Mouse (Mus musculus): ENCODE measurements around the gene Azin2. TPM values are rescaled to one million over a fixed set of nuclear protein-coding genes. Genes with fewer than 3 reads are reported as not detected.

The Azin2 gene
- total and polyA plus RNA-seq, 3 experiments, result 0.91 to 2.4 (median 1.7) TPM

DNA sequence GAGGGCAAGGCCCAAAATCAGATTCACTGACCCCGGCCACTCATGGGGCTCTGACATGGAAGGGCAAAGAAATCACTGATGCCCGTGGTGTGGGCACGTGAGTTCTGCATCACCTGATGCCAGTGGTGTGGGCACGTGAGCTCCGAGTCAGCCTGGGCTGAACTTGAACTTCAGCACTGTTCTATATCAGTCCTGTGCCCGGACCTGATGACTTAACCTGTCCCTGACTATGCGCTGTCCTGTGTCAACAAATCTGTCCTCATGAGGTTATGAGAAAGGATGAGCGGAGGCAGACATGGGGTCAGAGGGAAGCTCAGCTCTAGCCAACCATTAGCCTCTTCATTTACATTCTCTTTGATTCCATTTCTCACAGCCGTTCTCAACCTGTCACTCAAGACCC is 15.5 kb downstream of the Azin2 start:
- DNase-seq (ENCODE audit: extremely low read depth), result no peak
- dilution Hi-C loops (cut with MboI; ENCODE audit: extremely low pct_ligation_motif_present, extremely low pct_unique_long_range_greater_than_20kb, low sequenced_read_pairs), result no loop called here
- H3K36me3 ChIP-seq (replicated peaks in 1 of 2; ENCODE audit: control insufficient read depth in 1 of 2, insufficient read depth in 1 of 2, low read length in 1 of 2), result no peaks in the 10 kb centered on the region
- in situ Hi-C loops (cut with MboI; ENCODE audit: low pct_ligation_motif_present, low pct_unique_long_range_greater_than_20kb, low sequenced_read_pairs), result loop anchor here (10.0 kb wide), 1 partner anchor 232 kb away; no protein-coding TSS in a partner anchor
- H3K27ac ChIP-seq (ENCODE audit: insufficient read depth, low read depth), result no peak overlapping the region
- no peaks in the 10 kb centered on the region for H3K79me2 ChIP-seq (replicated peaks; ENCODE audit: control insufficient read depth, extremely low read depth, insufficient read depth, poor library complexity, severe bottlenecking)
- no peak overlapping the region for H3K9ac ChIP-seq (ENCODE audit: insufficient read depth, low read depth)
- TF ChIP-seq ELF1 (IDR thresholded peaks at IDR 0.05; ENCODE audit: low read depth, low read length), result no peak
- no peak for TF ChIP-seq GABPA (IDR thresholded peaks at IDR 0.05; ENCODE audit: insufficient replicate concordance, low read depth, low read length)
- no peak for TF ChIP-seq RCOR1 (conservative IDR thresholded peaks at IDR 0.05; ENCODE audit: low read depth, low read length)
- TF ChIP-seq MXI1 (IDR thresholded peaks at IDR 0.05; ENCODE audit: low read depth, low read length), result no peak
- TF ChIP-seq ETS1 (conservative IDR thresholded peaks at IDR 0.05; ENCODE audit: low read depth, low read length), result no peak
- no peak for TF ChIP-seq CTCF (conservative IDR thresholded peaks at IDR 0.05 in 1 of 2, IDR thresholded peaks at IDR 0.05 in 1 of 2; ENCODE audit: low read depth in 2 of 2, low read length in 2 of 2)
- TF ChIP-seq SIN3A (IDR thresholded peaks at IDR 0.05; ENCODE audit: low read length), result no peak
- TF ChIP-seq CHD2 (IDR thresholded peaks at IDR 0.05; ENCODE audit: low read length), result no peak
- TF ChIP-seq NRF1 (IDR thresholded peaks at IDR 0.05; ENCODE audit: low read depth, low read length), result no peak
- TF ChIP-seq BHLHE40 (IDR thresholded peaks at IDR 0.05; ENCODE audit: low read depth, low read length), result no peak
- TF ChIP-seq TBP (conservative IDR thresholded peaks at IDR 0.05; ENCODE audit: low read depth, low read length), result no peak
- peaks cover 6% of the 10 kb centered on the region for H3K27me3 ChIP-seq (replicated peaks)
- H3K9me3 ChIP-seq (replicated peaks; ENCODE audit: low read length), result peaks cover 2% of the 10 kb centered on the region
- H3K4me2 ChIP-seq (ENCODE audit: insufficient read depth, low read depth, poor library complexity, severe bottlenecking), result no peak overlapping the region
- H3K4me3 ChIP-seq (replicated peaks in 1 of 3; ENCODE audit: low read depth in 2 of 3, low read length in 2 of 3, poor library complexity in 1 of 3), result no peak overlapping the region
- H3K4me1 ChIP-seq (ENCODE audit: control insufficient read depth in 1 of 2, insufficient read depth in 2 of 2), result peaks cover 0 to 8% of the 10 kb centered on the region in 2 experiments; a peak in 1 of 4 replicates

DNA sequence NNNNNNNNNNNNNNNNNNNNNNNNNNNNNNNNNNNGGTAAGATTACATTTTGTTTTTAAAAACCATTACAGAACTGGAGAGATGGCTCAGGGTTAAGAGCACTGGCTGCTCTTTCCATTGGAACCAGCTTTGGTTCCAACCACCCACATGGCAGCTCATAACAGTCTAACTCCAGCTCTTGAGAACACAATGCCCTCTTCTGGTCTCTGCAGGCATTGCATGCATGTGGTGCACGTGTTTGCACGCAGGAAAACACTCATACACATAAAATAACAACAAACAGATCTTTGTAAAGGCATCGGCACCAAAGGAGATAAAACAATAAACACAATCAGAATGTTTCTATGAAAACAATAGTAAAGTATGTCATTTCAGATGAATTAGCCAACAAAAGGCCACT is 19.9 kb downstream of the Azin2 start:
- Histone ChIP-seq H3K9ac (ENCODE audit: insufficient read depth, low read depth) (no peak overlapping the region), H3K9me3 (replicated peaks; ENCODE audit: low read length) (peaks cover 8% of the 10 kb centered on the region), H3K4me2 (ENCODE audit: insufficient read depth, low read depth, poor library complexity, severe bottlenecking) (no peak overlapping the region), H3K4me1 (ENCODE audit: control insufficient read depth in 1 of 2, insufficient read depth in 2 of 2) (no peaks in the 10 kb centered on the region), H3K36me3 (replicated peaks in 1 of 2; ENCODE audit: control insufficient read depth in 1 of 2, insufficient read depth in 1 of 2, low read length in 1 of 2) (no peaks in the 10 kb centered on the region), H3K27ac (ENCODE audit: insufficient read depth, low read depth) (no peak overlapping the region), H3K79me2 (replicated peaks; ENCODE audit: control insufficient read depth, extremely low read depth, insufficient read depth, poor library complexity, severe bottlenecking) (no peaks in the 10 kb centered on the region), H3K4me3 (replicated peaks in 1 of 3; ENCODE audit: low read depth in 2 of 3, low read length in 2 of 3, poor library complexity in 1 of 3) (no peak overlapping the region), H3K27me3 (replicated peaks) (peaks cover 2% of the 10 kb centered on the region)
- dilution Hi-C loops (cut with MboI; ENCODE audit: extremely low pct_ligation_motif_present, extremely low pct_unique_long_range_greater_than_20kb, low sequenced_read_pairs) (no loop called here), in situ Hi-C loops (cut with MboI; ENCODE audit: low pct_ligation_motif_present, low pct_unique_long_range_greater_than_20kb, low sequenced_read_pairs) (loop anchor here (10.0 kb wide), 1 partner anchor 228 kb away; no protein-coding TSS in a partner anchor)
- DNase-seq (ENCODE audit: extremely low read depth), result no peak
- no peak for TF ChIP-seq CTCF (conservative IDR thresholded peaks at IDR 0.05 in 1 of 2, IDR thresholded peaks at IDR 0.05 in 1 of 2; ENCODE audit: low read depth in 2 of 2, low read length in 2 of 2)
- TF ChIP-seq EP300 (IDR thresholded peaks at IDR 0.05; ENCODE audit: low read length), result no peak
- TF ChIP-seq KAT2A (IDR thresholded peaks at IDR 0.05; ENCODE audit: insufficient replicate concordance, low read length), result no peak
- TF ChIP-seq TCF12 (IDR thresholded peaks at IDR 0.05; ENCODE audit: low read depth, low read length), result no peak
- TF ChIP-seq MXI1 (IDR thresholded peaks at IDR 0.05; ENCODE audit: low read depth, low read length), result no peak
- TF ChIP-seq MEF2A (IDR thresholded peaks at IDR 0.05; ENCODE audit: borderline replicate concordance, low read depth, low read length), result no peak
- TF ChIP-seq IRF4 (IDR thresholded peaks at IDR 0.05; ENCODE audit: low read depth, low read length), result no peak
- no peak for TF ChIP-seq SIN3A (IDR thresholded peaks at IDR 0.05; ENCODE audit: low read length)
- no peak for TF ChIP-seq ZC3H11A (IDR thresholded peaks at IDR 0.05; ENCODE audit: low read depth, low read length)
- TF ChIP-seq MAX (IDR thresholded peaks at IDR 0.05; ENCODE audit: low read length), result no peak
- TF ChIP-seq RAD21 (IDR thresholded peaks at IDR 0.05; ENCODE audit: low read depth, low read length), result no peak
- no peak for TF ChIP-seq ZNF384 (IDR thresholded peaks at IDR 0.05; ENCODE audit: low read depth, low read length)
- TF ChIP-seq ZMIZ1 (IDR thresholded peaks at IDR 0.05; ENCODE audit: low read depth, low read length), result no peak
- no peak for TF ChIP-seq TBP (conservative IDR thresholded peaks at IDR 0.05; ENCODE audit: low read depth, low read length)
- TF ChIP-seq UBTF (IDR thresholded peaks at IDR 0.05; ENCODE audit: low read depth, low read length), result no peak
- TF ChIP-seq POLR2A (IDR thresholded peaks at IDR 0.05; ENCODE audit: low read depth, low read length), result no peak
- no peak for TF ChIP-seq USF2 (conservative IDR thresholded peaks at IDR 0.05; ENCODE audit: low read depth, low read length)
- no peak for TF ChIP-seq NELFE (IDR thresholded peaks at IDR 0.05; ENCODE audit: low read depth, low read length)
- TF ChIP-seq SMC3 (IDR thresholded peaks at IDR 0.05; ENCODE audit: low read depth, low read length), result no peak
- no peak for TF ChIP-seq GABPA (IDR thresholded peaks at IDR 0.05; ENCODE audit: insufficient replicate concordance, low read depth, low read length)
